Mouse (Mus musculus): ENCODE measurements at regions not wholly inside any gene's neighbourhood (a gene's known extent, or its start where the extent isn't known, plus 50 kb on each side); places are given as distances from the start of the nearest gene placed in this dataset.

- Histone ChIP-seq H3K27me3 (ENCODE audit: insufficient read depth, low read length) (no peaks in the 10 kb centered on the region), H3K27ac (no peak overlapping the region), H3K4me3 (replicated peaks; ENCODE audit: low read depth, low read length) (no peak overlapping the region), H3K9me3 (replicated peaks; ENCODE audit: low read length) (no peaks in the 10 kb centered on the region), H3K36me3 (ENCODE audit: insufficient read depth, low read length) (no peaks in the 10 kb centered on the region), H3K9ac (ENCODE audit: low read depth, low read length) (no peak overlapping the region), H3K4me2 (ENCODE audit: low read length) (no peak overlapping the region), H3K4me1 (replicated peaks; ENCODE audit: insufficient read depth, low read length) (no peaks in the 10 kb centered on the region)
- WGBS = 86% methylated on average over 9 of the region's 9 CpGs
- DNase-seq (ENCODE audit: low spot score) = no peak
- no peak for TF ChIP-seq CTCF (IDR thresholded peaks at IDR 0.05; ENCODE audit: low read depth)
- ATAC-seq (replicated peaks; ENCODE audit: low FRiP score, low read depth) = no peak
Measured at GRCm38 (mm10) chr8:35991936-35992603, 226.5 kb downstream of the Gm19410 start.

GRCm38 (mm10) chr8:35996330-35997077, 230.9 kb downstream of the Gm19410 start:
- 55% methylated on average over 6 of the region's 6 CpGs for WGBS

GRCm38 (mm10) chr8:35999584-35999983, 234.0 kb downstream of the Gm19410 start:
- ATAC-seq (replicated peaks; ENCODE audit: low FRiP score, low read depth) = no peak
- no peaks in the 10 kb centered on the region for H3K36me3 ChIP-seq (ENCODE audit: insufficient read depth, low read length)
- no peak for DNase-seq (ENCODE audit: low spot score)
- 77% methylated on average over 9 of the region's 9 CpGs for WGBS
- no peaks in the 10 kb centered on the region for H3K9me3 ChIP-seq (replicated peaks; ENCODE audit: low read length)
- H3K4me1 ChIP-seq (replicated peaks; ENCODE audit: insufficient read depth, low read length) = no peaks in the 10 kb centered on the region
- H3K27me3 ChIP-seq (ENCODE audit: insufficient read depth, low read length) = no peaks in the 10 kb centered on the region
- no peak for TF ChIP-seq CTCF (IDR thresholded peaks at IDR 0.05; ENCODE audit: low read depth)
- no peak overlapping the region for H3K27ac ChIP-seq
- no peak overlapping the region for H3K9ac ChIP-seq (ENCODE audit: low read depth, low read length)
- no peak overlapping the region for H3K4me3 ChIP-seq (replicated peaks; ENCODE audit: low read depth, low read length)
- H3K4me2 ChIP-seq (ENCODE audit: low read length) = no peak overlapping the region

More at GRCm38 (mm10) chr8:35996330-35997077, 230.9 kb downstream of the Gm19410 start:
- no peak overlapping the region for H3K27ac ChIP-seq
- H3K9me3 ChIP-seq (replicated peaks; ENCODE audit: low read length) = no peaks in the 10 kb centered on the region
- no peak overlapping the region for H3K4me2 ChIP-seq (ENCODE audit: low read length)
- TF ChIP-seq CTCF (IDR thresholded peaks at IDR 0.05; ENCODE audit: low read depth) = no peak
- no peaks in the 10 kb centered on the region for H3K4me1 ChIP-seq (replicated peaks; ENCODE audit: insufficient read depth, low read length)
- no peak overlapping the region for H3K9ac ChIP-seq (ENCODE audit: low read depth, low read length)
- H3K27me3 ChIP-seq (ENCODE audit: insufficient read depth, low read length) = no peaks in the 10 kb centered on the region
- no peak for ATAC-seq (replicated peaks; ENCODE audit: low FRiP score, low read depth)
- peak; percentile 27 for DNase-seq (ENCODE audit: low spot score)
- H3K36me3 ChIP-seq (ENCODE audit: insufficient read depth, low read length) = no peaks in the 10 kb centered on the region
- H3K4me3 ChIP-seq (replicated peaks; ENCODE audit: low read depth, low read length) = no peak overlapping the region

- Histone ChIP-seq H3K36me3 (ENCODE audit: insufficient read depth, low read length) (no peaks in the 10 kb centered on the region), H3K27me3 (ENCODE audit: insufficient read depth, low read length) (no peaks in the 10 kb centered on the region), H3K4me2 (ENCODE audit: low read length) (no peak overlapping the region), H3K4me3 (replicated peaks; ENCODE audit: low read depth, low read length) (no peak overlapping the region), H3K4me1 (replicated peaks; ENCODE audit: insufficient read depth, low read length) (no peaks in the 10 kb centered on the region), H3K27ac (no peak overlapping the region), H3K9me3 (replicated peaks; ENCODE audit: low read length) (no peaks in the 10 kb centered on the region), H3K9ac (ENCODE audit: low read depth, low read length) (no peak overlapping the region)
- DNase-seq (ENCODE audit: low spot score) (peak; percentile 44), ATAC-seq (replicated peaks; ENCODE audit: low FRiP score, low read depth) (no peak)
- 66% methylated on average over 2 of the region's 2 CpGs for WGBS
- no peak for TF ChIP-seq CTCF (IDR thresholded peaks at IDR 0.05; ENCODE audit: low read depth)
Measured at GRCm38 (mm10) chr8:36004387-36004786, 238.8 kb downstream of the Gm19410 start.

- no peak overlapping the region for H3K27ac ChIP-seq
- no peak overlapping the region for H3K4me2 ChIP-seq (ENCODE audit: low read length)
- ATAC-seq (replicated peaks; ENCODE audit: low FRiP score, low read depth) (no peak), DNase-seq (ENCODE audit: low spot score) (no peak)
- H3K9ac ChIP-seq (ENCODE audit: low read depth, low read length) = no peak overlapping the region
- no peaks in the 10 kb centered on the region for H3K27me3 ChIP-seq (ENCODE audit: insufficient read depth, low read length)
- no peaks in the 10 kb centered on the region for H3K36me3 ChIP-seq (ENCODE audit: insufficient read depth, low read length)
- no peak for TF ChIP-seq CTCF (IDR thresholded peaks at IDR 0.05; ENCODE audit: low read depth)
- no peak overlapping the region for H3K4me3 ChIP-seq (replicated peaks; ENCODE audit: low read depth, low read length)
- no peaks in the 10 kb centered on the region for H3K4me1 ChIP-seq (replicated peaks; ENCODE audit: insufficient read depth, low read length)
- 49% methylated on average over 3 of the region's 3 CpGs for WGBS
- H3K9me3 ChIP-seq (replicated peaks; ENCODE audit: low read length) = no peaks in the 10 kb centered on the region
Measured at GRCm38 (mm10) chr8:36005536-36005935, 239.9 kb downstream of the Gm19410 start.

GRCm38 (mm10) chr8:36007724-36008123, 242.1 kb downstream of the Gm19410 start:
- Histone ChIP-seq H3K9me3 (replicated peaks; ENCODE audit: low read length) (no peaks in the 10 kb centered on the region), H3K4me3 (replicated peaks; ENCODE audit: low read depth, low read length) (no peak overlapping the region), H3K9ac (ENCODE audit: low read depth, low read length) (no peak overlapping the region), H3K36me3 (ENCODE audit: insufficient read depth, low read length) (no peaks in the 10 kb centered on the region), H3K27me3 (ENCODE audit: insufficient read depth, low read length) (no peaks in the 10 kb centered on the region), H3K4me1 (replicated peaks; ENCODE audit: insufficient read depth, low read length) (no peaks in the 10 kb centered on the region), H3K4me2 (ENCODE audit: low read length) (no peak overlapping the region), H3K27ac (no peak overlapping the region)
- 79% methylated on average over 1 of the region's 1 CpGs for WGBS
- TF ChIP-seq CTCF (IDR thresholded peaks at IDR 0.05; ENCODE audit: low read depth) = no peak
- DNase-seq (ENCODE audit: low spot score) (no peak), ATAC-seq (replicated peaks; ENCODE audit: low FRiP score, low read depth) (no peak)

All from kidney, postnatal 0 days (tissue).